Mouse (Mus musculus): Measurements from ENCODE around the gene Cplane1. TPM values are rescaled to one million over a fixed set of nuclear protein-coding genes. Genes with fewer than 3 reads are reported as not detected.

The Cplane1 gene
- total and polyA plus RNA-seq, 3 experiments, result 0.94 to 16.5 (median 10.9) TPM

DNA sequence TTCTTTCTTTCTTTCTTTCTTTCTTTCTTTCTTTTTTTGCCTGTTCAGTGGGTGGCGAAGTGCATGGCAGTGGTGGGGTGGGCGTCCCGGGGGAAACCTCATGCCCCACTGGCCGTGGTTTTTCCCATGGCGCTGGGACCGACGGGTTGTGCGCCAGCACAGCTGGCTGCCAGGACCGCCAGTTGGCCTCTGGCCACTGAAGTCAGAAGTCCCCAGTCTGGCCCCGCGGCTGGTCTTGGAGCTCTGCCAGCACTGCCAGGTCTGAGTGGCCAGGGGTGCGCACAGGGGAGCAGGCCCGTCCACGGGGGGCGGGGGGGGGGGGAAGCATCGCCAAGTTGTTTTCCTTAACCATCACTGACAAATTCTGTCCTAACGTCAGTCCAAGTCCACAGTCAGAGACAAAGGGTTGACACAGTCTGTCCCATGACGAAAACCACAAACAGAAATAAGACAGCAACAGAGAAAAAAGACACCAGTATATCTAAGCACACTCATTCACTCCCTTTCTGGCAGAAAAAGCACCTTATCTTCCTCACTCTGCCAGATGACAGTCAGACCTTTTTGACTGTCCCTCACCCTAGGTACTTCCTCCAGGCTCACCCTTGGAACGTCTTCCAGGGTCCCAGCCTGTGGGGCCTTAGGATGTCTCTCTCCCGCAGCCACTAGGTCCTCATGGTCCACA lies 111.2 kb downstream of the Cplane1 start:
- no peak for ATAC-seq (ENCODE audit: extremely low read depth, insufficient number of reproducible peaks, low FRiP score, poor library complexity, severe bottlenecking)
- H3K4me3 ChIP-seq (ENCODE audit: low read depth, low read length), result no peak overlapping the region
- peaks cover 3% of the 10 kb centered on the region; the same call in 1 of the 2 replicates for H3K27me3 ChIP-seq (ENCODE audit: insufficient read depth, low read length)
- no peaks in the 10 kb centered on the region for H3K36me3 ChIP-seq (replicated peaks)
- no peaks in the 10 kb centered on the region; the same call in 1 of the 2 replicates for H3K4me1 ChIP-seq (ENCODE audit: insufficient read depth, low read depth, low read length)
- TF ChIP-seq POLR2AphosphoS5 (IDR thresholded peaks at IDR 0.05; ENCODE audit: insufficient replicate concordance, low read depth, low read length) (no peak), CTCF (IDR thresholded peaks at IDR 0.05; ENCODE audit: low read depth, low read length) (no peak)
- H3K9me3 ChIP-seq (replicated peaks), result no peaks in the 10 kb centered on the region
- no peak for DNase-seq (ENCODE audit: low spot score)

DNA sequence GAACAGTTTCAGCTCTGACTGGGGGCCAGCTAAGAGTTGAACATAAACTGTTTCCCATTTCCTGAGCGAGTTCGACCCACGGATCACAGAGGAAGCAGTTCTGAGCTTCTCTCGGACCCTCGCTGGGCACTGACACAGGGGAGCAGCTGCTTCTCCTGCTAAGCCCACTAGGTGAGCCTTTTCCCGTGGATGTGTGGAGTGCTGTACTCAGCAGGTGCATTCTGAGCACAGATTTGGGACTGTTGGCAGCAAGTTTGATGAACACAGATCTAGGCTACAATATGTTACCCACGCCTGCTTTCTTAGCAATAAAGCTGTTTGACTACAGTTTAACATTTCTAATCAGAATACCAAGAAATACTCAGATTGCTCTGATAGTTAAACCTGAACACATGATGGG lies 112.8 kb downstream of the Cplane1 start:
- no peak for DNase-seq (ENCODE audit: low spot score)
- Histone ChIP-seq H3K4me3 (ENCODE audit: low read depth, low read length) (no peak overlapping the region), H3K27me3 (ENCODE audit: insufficient read depth, low read length) (peaks cover 3% of the 10 kb centered on the region; the same call in 1 of the 2 replicates), H3K4me1 (ENCODE audit: insufficient read depth, low read depth, low read length) (no peaks in the 10 kb centered on the region; the same call in 1 of the 2 replicates), H3K9me3 (replicated peaks) (no peaks in the 10 kb centered on the region), H3K36me3 (replicated peaks) (no peaks in the 10 kb centered on the region)
- ATAC-seq (ENCODE audit: extremely low read depth, insufficient number of reproducible peaks, low FRiP score, poor library complexity, severe bottlenecking), result no peak
- no peak for TF ChIP-seq GATA1 (IDR thresholded peaks at IDR 0.05; ENCODE audit: borderline replicate concordance, low read length)
- TF ChIP-seq TAL1 (conservative IDR thresholded peaks at IDR 0.05; ENCODE audit: low read depth, low read length), result no peak
- no peak for TF ChIP-seq POLR2AphosphoS5 (IDR thresholded peaks at IDR 0.05; ENCODE audit: insufficient replicate concordance, low read depth, low read length)
- no peak for TF ChIP-seq GATA2 (IDR thresholded peaks at IDR 0.05; ENCODE audit: borderline replicate concordance, low read depth, low read length)
- TF ChIP-seq CTCF (IDR thresholded peaks at IDR 0.05; ENCODE audit: low read depth, low read length), result no peak

DNA sequence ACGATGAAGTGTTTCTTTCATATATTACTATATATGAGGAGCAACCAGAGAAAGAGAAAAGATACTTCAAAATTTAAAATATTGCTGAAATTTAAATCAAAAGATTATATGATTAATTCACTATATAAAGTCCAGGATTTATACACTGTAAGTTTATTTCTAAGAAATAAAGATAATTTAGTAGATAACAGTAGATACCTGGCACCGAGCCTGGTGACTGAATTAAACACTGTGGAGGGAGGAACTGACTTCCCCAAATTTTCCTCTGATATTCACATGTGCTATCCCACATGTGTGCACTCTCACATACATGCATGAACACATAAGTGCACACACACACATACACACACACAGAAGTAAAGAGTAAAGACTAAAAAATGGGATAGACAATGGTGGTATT lies 113.2 kb downstream of the Cplane1 start:
- Histone ChIP-seq H3K36me3 (replicated peaks) (no peaks in the 10 kb centered on the region), H3K9me3 (replicated peaks) (no peaks in the 10 kb centered on the region), H3K4me1 (ENCODE audit: insufficient read depth, low read depth, low read length) (no peaks in the 10 kb centered on the region; the same call in 1 of the 2 replicates), H3K27me3 (ENCODE audit: insufficient read depth, low read length) (peaks cover 3% of the 10 kb centered on the region; the same call in 1 of the 2 replicates), H3K4me3 (ENCODE audit: low read depth, low read length) (no peak overlapping the region)
- no peak for DNase-seq (ENCODE audit: low spot score)
- no peak for ATAC-seq (ENCODE audit: extremely low read depth, insufficient number of reproducible peaks, low FRiP score, poor library complexity, severe bottlenecking)
- no peak for TF ChIP-seq GATA1 (IDR thresholded peaks at IDR 0.05; ENCODE audit: borderline replicate concordance, low read length)
- no peak for TF ChIP-seq GATA2 (IDR thresholded peaks at IDR 0.05; ENCODE audit: borderline replicate concordance, low read depth, low read length)
- TF ChIP-seq TAL1 (conservative IDR thresholded peaks at IDR 0.05; ENCODE audit: low read depth, low read length), result no peak
- TF ChIP-seq POLR2AphosphoS5 (IDR thresholded peaks at IDR 0.05; ENCODE audit: insufficient replicate concordance, low read depth, low read length), result no peak
- TF ChIP-seq CTCF (IDR thresholded peaks at IDR 0.05; ENCODE audit: low read depth, low read length), result no peak

DNA sequence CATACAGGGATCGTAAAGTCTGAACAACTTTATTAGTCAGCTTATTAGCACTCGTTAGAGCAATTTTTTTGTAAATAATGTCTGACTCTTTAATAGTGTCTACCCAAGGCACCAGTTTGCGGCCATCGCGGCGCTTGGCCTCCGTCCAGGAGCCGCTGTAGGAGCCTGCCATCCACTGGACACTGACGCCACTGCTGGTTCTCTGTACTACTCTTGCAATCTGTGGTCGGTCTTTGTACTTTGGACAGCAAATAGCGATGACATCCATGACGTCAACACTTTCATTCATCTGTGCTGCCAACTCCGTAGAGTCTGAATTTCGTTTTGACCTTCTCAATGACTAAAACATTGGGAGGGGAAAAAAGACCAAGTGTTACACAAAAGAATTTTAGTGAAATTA lies 122.3 kb downstream of the Cplane1 start:
- Histone ChIP-seq H3K4me1 (ENCODE audit: insufficient read depth, low read depth, low read length) (no peaks in the 10 kb centered on the region), H3K27me3 (ENCODE audit: insufficient read depth, low read length) (no peaks in the 10 kb centered on the region), H3K4me3 (ENCODE audit: low read depth, low read length) (no peak overlapping the region), H3K9me3 (replicated peaks) (no peaks in the 10 kb centered on the region), H3K36me3 (replicated peaks) (peaks cover 60% of the 10 kb centered on the region)
- ATAC-seq (ENCODE audit: extremely low read depth, insufficient number of reproducible peaks, low FRiP score, poor library complexity, severe bottlenecking) (no peak), DNase-seq (ENCODE audit: low spot score) (no peak)
- no peak for TF ChIP-seq GATA1 (IDR thresholded peaks at IDR 0.05; ENCODE audit: borderline replicate concordance, low read length)
- no peak for TF ChIP-seq GATA2 (IDR thresholded peaks at IDR 0.05; ENCODE audit: borderline replicate concordance, low read depth, low read length)
- no peak for TF ChIP-seq CTCF (IDR thresholded peaks at IDR 0.05; ENCODE audit: low read depth, low read length)
- no peak for TF ChIP-seq TAL1 (conservative IDR thresholded peaks at IDR 0.05; ENCODE audit: low read depth, low read length)
- TF ChIP-seq POLR2AphosphoS5 (IDR thresholded peaks at IDR 0.05; ENCODE audit: insufficient replicate concordance, low read depth, low read length), result no peak

DNA sequence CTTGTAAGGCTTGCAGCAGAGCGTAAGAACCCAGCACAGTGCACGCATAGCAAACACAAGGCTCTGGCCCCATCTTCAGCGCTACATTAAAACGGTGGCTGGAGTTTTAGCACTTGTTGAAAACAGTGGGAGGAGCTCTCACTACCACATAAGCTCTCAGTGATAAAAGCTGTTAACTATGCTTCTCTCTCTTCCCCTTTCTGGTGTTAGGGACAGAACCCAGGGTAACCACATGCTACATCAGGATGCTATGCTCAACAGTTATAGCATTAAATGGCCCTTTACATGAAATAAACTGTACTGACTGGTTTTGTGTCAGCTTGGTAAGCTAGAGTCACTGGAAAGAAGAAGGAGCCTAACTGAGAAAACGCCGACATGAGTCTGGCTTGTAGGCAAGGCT lies 125.2 kb downstream of the Cplane1 start:
- H3K4me3 ChIP-seq (ENCODE audit: low read depth, low read length), result no peak overlapping the region
- no peaks in the 10 kb centered on the region for H3K27me3 ChIP-seq (ENCODE audit: insufficient read depth, low read length)
- no peak for DNase-seq (ENCODE audit: low spot score)
- no peaks in the 10 kb centered on the region for H3K9me3 ChIP-seq (replicated peaks)
- peaks cover 88% of the 10 kb centered on the region for H3K36me3 ChIP-seq (replicated peaks)
- TF ChIP-seq CTCF (IDR thresholded peaks at IDR 0.05; ENCODE audit: low read depth, low read length) (no peak), GATA2 (IDR thresholded peaks at IDR 0.05; ENCODE audit: borderline replicate concordance, low read depth, low read length) (no peak), TAL1 (conservative IDR thresholded peaks at IDR 0.05; ENCODE audit: low read depth, low read length) (no peak), POLR2AphosphoS5 (IDR thresholded peaks at IDR 0.05; ENCODE audit: insufficient replicate concordance, low read depth, low read length) (no peak), GATA1 (IDR thresholded peaks at IDR 0.05; ENCODE audit: borderline replicate concordance, low read length) (no peak)
- ATAC-seq (ENCODE audit: extremely low read depth, insufficient number of reproducible peaks, low FRiP score, poor library complexity, severe bottlenecking), result no peak
- H3K4me1 ChIP-seq (ENCODE audit: insufficient read depth, low read depth, low read length), result no peaks in the 10 kb centered on the region

DNA sequence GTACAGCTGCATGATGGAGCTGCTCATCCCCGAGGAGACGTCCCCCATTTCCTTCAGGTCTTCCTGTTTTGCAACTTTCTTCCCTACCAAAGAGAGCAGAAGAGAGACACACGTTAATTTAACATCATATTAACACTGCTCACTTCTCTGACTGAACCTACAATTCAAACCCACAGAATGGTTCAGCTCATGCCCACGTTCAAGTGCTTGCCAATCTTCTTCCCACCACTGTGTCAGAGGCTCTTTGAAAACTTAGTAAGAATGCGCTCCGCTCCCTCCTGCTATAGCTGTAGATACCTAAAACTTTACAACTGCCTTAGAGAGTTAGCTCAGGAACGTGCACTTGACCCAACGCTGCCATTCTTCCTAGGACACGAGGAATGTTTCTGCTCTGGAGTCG lies 134.0 kb downstream of the Cplane1 start:
- Histone ChIP-seq H3K4me1 (ENCODE audit: insufficient read depth, low read depth, low read length) (no peaks in the 10 kb centered on the region), H3K4me3 (ENCODE audit: low read depth, low read length) (no peak overlapping the region), H3K27me3 (ENCODE audit: insufficient read depth, low read length) (no peaks in the 10 kb centered on the region), H3K36me3 (replicated peaks) (peaks cover 83% of the 10 kb centered on the region), H3K9me3 (replicated peaks) (no peaks in the 10 kb centered on the region)
- ATAC-seq (ENCODE audit: extremely low read depth, insufficient number of reproducible peaks, low FRiP score, poor library complexity, severe bottlenecking) (no peak), DNase-seq (ENCODE audit: low spot score) (no peak)
- TF ChIP-seq TAL1 (conservative IDR thresholded peaks at IDR 0.05; ENCODE audit: low read depth, low read length) (no peak), GATA2 (IDR thresholded peaks at IDR 0.05; ENCODE audit: borderline replicate concordance, low read depth, low read length) (no peak), POLR2AphosphoS5 (IDR thresholded peaks at IDR 0.05; ENCODE audit: insufficient replicate concordance, low read depth, low read length) (no peak), CTCF (IDR thresholded peaks at IDR 0.05; ENCODE audit: low read depth, low read length) (no peak), GATA1 (IDR thresholded peaks at IDR 0.05; ENCODE audit: borderline replicate concordance, low read length) (no peak)
